Mouse (Mus musculus): ENCODE measurements at regions not wholly inside any gene's neighbourhood (a gene's known extent, or its start where the extent isn't known, plus 50 kb on each side); places are given as distances from the start of the nearest gene placed in this dataset.
"Not testable (repeated sequence)": the region's sequence is repeated elsewhere in the genome, so short reads cannot be mapped to it uniquely, and the experiment has no call there.

DNA sequence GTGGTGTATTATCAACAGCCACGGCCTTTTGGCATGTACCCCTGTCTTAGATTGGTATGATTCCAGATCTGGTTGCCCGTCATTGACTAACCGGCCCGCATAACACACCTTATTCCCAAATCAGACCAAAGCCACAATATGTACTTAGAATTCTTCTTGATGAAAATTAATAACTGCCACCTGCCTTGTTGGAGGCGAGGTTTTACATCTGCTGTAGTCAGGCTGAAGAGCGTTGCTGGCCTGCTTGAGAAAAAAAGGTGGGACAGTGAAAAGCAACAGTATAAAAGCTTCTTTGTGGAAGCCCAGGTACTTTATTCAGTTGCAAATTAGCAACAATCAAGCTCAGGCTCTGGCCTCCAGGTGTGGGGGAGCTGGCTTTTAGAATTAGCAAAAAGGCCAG is 223.6 kb upstream of the Car8 start:
- not testable (repeated sequence) for DNase-seq (ENCODE audit: extremely low spot score, low spot score)

DNA sequence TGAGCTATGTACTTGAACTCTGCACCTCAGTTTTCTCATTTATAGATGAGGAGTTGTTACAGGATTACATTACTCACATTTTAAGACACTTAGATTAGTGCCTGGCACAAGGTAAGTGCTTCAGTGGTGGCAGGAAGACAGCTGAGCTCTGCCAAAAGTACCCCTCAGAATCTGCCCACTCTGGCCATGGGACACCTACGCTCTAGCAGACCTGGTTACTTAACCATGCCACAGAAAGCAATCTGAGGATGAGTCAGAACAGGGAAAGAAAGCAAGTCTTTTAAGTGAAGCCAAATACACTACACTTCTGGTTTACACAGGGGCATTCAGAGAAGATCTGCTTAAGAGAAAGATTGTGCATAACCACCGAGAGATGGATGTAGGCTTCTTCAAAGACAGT is 215.5 kb upstream of the Car8 start:
- no peak for DNase-seq (ENCODE audit: extremely low spot score, low spot score)

DNA sequence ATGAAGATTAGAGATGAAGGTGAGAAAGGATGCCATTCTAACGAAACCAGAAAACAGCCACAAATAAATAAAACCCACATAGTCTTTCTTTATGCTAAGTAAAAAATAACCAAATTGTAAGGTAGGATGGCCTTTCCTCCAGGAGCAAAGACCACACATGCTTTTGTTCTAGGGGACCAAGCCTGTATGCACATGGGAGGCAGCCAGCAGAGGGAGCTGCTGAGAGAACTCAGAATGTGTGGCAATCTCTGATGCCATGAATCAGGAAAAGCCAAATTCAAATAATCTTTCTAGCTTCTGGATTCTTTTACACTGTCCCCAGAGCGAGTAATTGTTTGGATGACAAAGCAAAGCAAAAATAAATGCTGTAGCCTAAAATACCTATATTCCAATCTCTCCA is 193.6 kb upstream of the Car8 start:
- DNase-seq (ENCODE audit: extremely low spot score, low spot score), result peak; percentile 37

DNA sequence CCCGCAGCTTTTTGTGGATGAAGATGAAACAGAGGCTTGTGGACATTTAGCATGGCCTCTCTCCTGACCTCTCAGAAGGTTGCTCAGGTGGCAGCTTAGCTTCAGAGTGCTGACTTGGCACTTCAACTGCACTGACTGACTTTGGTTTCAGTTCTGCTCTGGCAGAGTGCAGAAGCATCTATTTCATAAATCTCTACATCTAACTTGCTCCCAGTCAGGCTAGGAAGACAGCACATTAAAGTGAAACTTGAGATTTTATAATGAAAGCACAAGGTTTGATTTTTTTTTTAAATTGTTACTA is 192.1 kb upstream of the Car8 start:
- peak; percentile 11 for DNase-seq (ENCODE audit: extremely low spot score, low spot score)

DNA sequence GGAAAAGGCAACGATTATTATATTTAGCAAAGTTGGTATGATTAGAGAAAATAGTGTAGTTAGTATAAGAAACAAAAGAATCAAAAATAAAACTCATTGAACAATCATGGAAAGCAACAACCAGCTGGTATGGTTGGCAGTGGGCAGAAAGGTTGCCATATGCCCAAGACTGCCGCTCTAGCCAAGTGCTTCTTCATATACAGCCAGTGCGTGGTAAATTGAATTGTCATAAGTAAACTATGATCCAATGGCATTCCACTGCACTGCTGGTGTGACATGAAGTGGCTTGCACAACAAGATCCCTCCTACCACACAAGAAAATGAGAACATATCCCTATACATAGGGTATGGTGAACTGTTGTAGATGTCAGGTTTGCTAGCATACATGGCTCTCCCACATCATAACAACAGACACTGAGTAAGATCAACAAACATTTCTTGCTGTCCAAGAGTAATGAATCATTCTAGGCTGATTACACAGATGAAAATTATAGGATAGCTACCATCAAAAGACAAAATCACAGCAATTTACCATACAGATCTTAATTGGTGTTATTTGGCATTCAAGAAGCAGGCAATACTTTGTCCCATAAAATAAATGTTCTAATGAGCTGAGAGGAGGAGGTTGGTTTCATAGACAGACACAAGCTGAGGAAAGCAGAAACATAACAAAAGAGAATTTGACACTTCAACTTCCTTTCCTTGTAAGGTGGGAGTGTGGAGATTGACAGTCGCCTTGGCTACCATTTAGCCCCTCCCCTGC is 191.6 kb upstream of the Car8 start:
- peak; percentile 8 for DNase-seq (ENCODE audit: extremely low spot score, low spot score)

DNA sequence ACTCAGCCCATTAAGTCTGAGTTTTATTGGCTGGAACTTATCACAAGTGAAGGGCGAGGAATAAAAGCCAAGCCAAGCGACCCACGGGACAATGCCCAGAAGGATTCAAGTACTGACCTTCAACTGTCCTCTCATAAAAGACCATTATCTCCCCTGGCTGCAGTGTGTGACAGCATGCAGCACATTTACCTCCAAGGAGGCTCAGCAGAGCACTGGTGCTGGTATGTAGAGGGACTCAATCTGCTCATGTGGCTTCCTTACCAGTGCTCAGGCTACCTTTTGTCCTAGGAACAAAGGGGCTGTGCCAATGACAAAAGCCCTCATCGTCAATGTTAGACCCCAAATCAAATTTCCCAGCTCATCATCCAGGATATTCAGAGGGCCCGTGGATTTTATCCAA is 190.9 kb upstream of the Car8 start:
- DNase-seq (ENCODE audit: extremely low spot score, low spot score), result peak; percentile 15

DNA sequence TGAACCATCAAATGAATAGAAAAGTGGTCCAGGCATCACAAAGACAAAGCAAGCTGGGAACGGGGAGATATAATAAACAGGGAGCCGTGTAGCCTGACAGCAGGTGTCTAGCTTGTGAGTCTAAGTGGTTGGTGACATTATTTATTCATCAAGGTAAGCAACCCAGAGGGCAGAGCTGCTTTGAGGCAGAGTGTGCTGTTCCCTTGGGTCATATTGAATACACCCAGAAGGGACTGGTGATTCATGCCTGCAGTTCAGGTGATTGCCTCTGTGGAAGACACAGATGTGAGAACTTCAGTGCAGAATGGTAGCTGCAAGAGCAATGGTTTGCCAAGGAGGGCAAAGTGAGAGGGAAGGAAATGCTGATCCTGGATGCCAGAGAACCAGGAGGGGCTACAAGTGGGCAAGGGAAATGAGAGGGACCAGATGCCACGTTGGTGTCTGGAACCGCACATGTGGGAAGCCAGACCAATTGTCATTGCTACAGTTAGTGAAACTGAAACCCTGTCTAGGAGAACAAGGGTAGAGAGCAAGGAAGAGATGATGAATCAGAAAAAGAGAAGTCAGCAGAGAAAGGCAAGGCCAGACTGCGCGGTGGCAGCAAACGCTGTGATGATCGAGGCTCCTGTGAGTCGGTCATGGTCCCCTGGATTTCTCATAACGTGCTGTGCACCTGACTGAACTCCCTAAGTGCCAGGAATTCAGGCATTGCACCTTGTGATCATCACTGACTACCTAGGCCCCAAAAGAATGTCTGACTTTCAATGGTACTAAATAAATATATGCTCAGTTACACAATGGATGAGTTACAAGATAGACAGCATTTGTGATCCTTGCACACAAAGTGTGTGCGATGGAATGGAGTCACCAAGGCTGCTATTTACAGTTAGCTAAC is 190.0 kb upstream of the Car8 start:
- DNase-seq (ENCODE audit: extremely low spot score, low spot score), result peak; percentile 10

DNA sequence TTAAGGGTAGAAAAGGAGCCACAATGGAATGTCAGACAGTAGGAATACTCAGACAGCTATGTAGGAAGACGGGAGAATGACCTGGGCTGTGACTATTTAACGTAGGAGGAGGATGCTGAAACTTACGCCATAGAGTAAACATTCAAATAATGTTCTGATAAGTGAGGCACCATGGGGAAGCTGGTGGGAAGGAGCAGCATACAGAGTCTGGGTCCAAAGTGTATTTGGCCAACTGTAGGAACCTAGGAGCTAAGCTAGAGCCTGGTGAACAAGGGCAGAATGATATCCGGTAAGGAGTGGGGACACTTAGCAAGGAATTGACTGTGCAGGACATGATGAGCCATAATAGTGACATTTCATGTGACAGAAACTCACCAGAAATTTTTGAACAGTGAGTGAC is 189.0 kb upstream of the Car8 start:
- peak; percentile 10 for DNase-seq (ENCODE audit: extremely low spot score, low spot score)

DNA sequence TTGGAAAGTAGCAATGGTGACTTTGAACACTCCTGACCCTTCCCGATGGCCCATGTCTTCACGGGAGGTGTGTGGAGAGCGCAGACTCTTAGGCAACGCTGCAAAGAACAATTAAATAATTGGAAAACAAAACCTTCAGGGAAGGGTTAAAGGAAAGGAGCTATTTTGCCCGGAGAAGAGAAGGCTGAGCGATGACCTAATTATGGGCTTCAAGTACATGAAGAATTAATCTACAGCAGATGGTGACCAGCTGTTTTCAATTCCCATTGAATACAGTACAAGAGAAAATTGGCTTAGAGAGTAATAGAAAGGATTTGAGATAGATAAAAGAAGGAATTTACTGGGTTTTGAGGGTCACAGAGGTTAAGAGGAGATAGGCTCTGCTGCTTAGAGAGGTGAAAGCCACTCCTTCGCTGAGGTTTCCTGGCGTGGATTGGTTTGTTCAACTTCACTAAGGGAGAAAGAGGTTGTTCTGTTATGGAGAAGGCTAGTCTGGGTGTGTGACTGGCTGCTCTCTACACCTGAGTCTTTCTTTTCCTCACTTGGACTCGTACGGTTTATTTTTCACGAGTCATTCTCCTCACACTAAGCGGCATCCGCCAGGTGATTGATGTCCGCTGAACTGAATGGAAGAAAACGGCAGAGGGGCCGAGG is 184.7 kb upstream of the Car8 start:
- DNase-seq (ENCODE audit: extremely low spot score, low spot score), result peak; percentile 16

DNA sequence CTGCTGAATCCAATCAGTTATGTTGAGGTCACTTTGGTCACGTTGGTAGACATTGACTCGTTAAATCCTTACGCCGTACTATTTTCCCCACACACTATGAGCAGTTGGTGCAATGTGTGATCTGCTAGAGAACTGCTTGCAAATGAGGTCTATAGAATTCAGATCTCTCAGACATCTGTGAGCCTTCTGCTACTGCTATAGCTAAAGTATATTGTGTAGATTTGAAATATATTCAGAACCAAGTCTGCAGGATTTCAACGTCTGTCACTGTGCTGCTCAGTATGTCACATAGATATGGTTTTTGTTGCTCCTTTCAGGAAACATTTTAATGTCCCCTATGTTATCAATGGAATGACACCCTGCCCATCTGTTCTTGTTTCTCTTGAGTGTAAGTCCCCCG is 182.4 kb upstream of the Car8 start:
- DNase-seq (ENCODE audit: extremely low spot score, low spot score), result peak; percentile 5

DNA sequence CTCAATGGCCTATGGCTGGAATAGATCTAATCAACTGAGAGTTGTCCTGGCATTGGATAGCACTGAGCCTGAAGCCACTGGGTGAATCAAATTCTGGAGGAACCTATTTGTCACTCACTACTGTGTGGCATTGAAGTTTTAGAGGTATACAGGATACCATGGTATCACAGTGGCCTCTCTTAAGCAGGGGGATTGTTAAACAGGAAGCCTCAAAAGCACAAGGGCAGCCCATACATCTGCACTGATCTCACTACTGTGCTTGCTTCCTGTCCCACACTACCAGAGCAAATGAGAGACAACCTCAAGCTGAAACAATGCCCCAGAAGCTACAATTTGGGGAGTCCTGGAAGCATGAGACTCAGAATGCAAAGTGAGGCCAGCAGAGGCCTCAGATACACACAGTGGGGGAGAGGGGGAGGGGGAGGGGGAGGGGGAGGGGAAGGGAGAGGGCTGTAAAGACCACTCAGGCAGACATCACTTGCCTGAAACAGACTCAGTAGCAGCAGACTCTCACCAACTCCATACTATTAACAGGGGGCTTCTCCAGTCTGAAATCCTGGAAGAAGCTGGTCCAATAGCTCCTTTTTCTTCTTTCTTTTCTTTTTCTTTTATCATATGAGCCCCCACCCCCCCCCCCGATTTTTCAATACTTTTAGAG is 179.7 kb upstream of the Car8 start:
- DNase-seq (ENCODE audit: extremely low spot score, low spot score), result peak; percentile 12

DNA sequence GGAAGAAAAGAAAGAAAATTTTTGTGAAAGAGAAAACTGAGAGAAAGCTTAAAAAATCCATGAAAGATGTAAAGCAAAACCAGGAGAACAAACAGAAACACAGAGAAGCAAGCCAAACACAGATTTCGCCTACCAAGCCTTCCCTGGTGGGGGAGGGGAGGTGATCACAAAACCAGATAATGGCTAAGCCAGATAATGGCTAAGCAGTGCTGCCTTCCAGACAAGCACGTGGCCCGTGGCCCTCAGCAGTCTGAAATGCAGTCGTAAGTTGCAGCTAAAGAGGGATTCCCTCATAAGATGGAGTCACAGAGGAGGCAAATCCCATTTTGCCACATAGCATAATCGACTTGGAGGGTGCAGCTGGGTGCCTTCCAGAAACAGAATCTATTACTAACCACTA is 179.0 kb upstream of the Car8 start:
- peak; percentile 12 for DNase-seq (ENCODE audit: extremely low spot score, low spot score)

DNA sequence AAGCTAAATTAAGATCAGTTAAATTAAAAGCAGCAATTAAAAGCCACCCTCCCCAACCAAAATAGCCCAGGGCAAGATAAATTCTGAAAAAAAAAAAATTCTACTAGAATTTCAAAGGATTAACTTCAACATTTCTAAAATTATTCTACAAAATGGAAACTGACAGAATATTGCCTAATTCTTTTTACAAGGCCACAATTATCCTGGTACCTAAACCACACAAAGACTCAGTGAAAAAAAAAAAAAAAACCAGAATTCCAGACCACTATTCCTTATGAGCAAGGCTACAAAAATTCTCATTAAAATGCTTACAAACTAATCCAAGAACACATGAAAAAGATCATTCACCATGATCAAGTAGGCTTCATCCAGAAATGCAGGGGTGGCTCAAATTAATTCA is 174.5 kb upstream of the Car8 start:
- DNase-seq (ENCODE audit: extremely low spot score, low spot score), result no peak

DNA sequence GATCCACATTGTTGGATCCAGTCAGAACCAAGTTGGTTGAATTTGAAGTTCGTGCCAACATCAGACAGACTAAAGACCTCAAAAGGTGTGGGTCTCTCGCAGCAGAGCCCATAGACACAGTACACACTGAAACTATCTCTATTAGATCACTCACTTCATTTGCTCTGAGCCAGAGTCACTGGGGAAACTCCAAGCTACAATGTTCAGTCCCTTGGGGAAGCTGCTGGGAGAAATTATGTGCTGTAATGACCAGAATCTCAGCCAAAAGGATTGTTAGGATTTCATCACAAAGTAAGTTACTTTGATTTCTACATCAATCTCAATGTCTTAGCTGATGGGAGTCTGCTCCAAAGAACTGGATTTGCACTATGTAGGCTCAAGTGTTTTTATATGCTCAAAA is 161.2 kb upstream of the Car8 start:
- no peak for DNase-seq (ENCODE audit: extremely low spot score, low spot score)

DNA sequence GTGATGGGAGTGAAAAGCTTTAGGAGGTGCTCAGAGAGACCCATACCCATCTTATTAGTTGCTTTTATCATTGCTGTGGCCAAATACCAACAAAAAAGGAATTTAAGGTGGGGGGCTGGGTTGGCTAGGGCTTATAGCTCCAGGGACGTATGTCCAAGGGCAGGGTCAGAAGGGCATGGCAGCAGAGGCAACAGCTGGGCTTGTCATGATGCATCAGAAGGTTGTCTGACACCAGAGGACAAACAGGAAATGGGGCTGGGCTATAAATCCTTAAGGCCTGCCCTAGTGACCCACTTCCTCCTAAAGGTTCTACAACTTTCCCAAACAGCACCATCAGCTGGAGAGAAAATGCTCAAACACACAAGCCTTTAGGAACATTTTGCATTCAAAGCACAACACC is 160.6 kb upstream of the Car8 start:
- peak; percentile 11 for DNase-seq (ENCODE audit: extremely low spot score, low spot score)

DNA sequence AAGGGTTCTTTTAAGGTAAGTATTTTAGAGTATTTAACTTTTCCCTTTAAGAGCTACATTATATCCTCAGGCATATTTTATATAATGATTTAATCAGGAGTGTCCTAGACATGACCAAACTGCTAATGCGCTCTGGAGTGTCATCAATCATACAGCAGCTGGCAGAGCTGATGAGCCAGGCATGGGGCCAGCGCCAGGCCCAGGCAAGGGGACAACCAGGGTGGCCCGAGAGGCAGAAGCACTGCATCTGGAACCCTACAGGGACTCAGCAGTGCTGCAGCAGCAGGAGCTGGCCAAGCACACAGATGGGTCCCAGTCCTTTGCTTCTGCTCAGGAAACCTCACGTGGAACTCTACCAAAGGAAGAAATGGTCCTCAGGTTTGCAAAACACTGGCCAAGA is 160.1 kb upstream of the Car8 start:
- DNase-seq (ENCODE audit: extremely low spot score, low spot score), result peak; percentile 13

DNA sequence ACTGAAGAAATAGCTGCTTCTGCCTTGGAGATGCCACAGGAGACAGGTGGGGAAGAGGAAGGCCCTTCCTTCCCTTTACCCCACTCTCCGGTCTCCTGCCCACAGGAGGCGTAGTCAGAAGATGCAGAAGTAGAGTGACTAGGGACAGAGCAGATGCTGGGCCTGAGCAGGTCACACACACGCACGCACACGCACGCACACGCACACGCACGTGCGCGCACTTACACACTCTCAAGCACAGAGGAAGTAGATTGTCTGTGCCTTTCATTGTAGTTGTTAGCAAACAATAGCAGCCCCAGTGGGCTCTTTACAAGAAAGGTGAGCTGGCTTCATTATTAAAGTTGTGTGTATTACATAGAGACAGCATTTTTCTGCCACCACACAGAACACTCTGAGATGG is 144.3 kb upstream of the Car8 start:
- no peak for DNase-seq (ENCODE audit: extremely low spot score, low spot score)

DNA sequence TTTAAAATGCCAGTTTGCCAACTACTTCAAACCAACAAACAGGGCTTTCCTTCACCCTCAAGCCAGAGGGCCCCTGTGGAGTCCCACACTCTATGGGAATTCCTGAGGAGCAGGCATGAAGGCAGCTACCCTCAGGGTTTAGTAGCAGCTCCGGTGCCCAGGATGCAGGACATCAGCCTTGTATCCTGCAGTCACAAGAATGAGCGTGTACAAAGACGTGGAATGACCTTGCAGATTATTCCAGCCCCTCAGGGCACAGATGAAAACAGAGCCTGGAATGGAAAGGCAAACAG is 143.2 kb upstream of the Car8 start:
- no peak for DNase-seq (ENCODE audit: extremely low spot score, low spot score)

DNA sequence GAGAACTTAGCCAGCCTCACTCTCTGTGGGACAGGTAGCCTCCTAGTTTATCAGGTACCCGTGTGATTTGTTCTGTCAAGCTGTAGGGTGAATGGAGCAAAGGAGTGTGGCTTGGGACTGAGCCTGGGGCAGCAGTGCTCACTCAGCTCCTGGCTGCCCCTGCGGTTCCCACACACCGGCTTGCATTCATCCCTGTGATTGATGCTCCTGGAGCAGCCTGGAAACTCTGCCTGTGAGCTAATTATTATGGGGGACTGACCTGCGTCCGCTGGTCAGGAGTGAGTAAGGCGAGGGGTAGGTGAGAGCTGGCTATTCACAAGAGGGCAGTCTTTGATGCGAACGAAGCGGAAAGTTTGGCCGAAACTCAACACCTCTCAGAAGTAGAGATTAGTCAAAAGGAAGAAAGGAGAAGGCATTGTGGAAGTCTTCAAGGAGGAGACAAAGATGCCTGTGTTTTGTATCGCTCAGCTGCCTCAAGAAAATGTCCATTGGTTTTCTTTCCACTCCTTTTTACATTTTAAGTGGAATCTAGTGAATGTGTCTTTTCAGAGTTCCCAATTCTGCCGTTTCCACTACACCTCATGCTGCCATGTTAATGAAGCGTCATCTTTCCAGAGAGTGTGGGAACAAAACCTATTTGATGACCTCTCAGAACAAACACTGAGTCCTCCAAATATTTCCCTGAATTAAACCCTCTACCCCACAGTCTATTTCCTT is 142.7 kb upstream of the Car8 start:
- peak; percentile 20 for DNase-seq (ENCODE audit: extremely low spot score, low spot score)

DNA sequence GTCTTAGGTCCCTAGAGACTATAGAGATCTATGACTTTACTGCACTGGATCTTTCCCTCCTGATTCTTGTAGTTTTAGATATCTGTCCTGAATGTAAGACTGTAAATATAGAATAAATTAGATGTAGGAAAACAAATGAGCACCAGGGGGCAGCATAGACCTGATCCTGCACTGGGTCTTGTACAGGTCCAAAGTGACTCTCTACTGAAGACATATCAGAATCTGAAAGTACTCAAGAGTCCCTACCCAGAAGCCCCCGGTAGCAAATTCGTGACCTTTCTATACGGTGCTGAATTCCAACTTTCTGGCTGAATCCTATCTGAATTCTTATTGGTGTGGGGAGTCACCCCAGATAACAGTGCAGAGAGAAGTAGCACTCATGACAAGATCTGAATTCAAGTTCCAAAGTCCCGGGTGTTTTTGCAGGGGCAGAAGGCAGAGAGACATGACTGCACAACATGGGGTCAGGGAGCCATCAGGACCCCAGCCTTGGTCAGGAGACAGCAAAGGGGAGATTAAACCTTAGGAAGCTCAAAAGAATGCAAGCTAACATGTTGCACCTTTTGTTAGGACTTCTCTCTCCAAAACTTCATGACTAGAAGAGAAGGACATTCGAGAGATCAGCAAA is 142.0 kb upstream of the Car8 start:
- peak; percentile 52 for DNase-seq (ENCODE audit: extremely low spot score, low spot score)

All from neural tube, embryonic 10.5 days (tissue).